Comparison of ENCODE assay signal across 8 mouse cellular contexts in the genomic region with DNA sequence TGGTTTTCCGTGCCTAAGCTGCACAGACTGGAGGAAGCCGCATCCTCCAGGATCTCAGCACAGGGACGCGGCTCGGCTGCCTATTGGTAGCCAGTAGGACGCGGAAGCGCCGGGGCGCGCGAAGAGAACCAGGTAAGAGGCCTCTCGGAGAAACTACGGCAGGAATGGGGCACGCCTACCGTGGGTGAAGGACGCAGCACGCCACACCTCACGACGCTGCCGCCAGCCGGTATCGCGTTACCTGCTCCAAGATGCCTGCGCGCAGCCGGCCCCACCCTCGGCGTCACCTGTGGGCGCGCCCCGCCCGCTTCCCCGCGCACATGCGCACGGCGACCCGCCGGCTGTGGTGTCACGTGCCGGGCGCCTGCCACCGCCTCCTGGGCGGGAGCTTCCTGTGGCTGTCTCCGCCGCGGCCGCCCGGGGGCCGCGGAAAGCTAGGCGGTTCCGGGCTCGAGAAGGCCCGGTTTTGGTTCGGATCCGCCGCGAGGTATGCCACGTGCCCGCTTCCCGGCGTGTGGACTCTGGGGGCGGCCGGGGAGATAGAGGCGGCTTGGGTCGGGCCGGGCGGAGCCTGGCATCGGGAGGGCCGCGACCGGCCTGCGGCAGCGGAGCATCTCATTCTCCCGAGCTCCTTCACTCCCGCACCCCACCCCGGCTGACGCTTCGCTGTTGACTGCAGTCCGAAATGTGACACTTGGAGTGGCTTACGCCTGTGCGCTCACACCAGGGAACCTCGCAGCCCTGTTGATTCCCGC. TPM values are rescaled to one million over a fixed set of nuclear protein-coding genes. Genes with fewer than 3 reads are reported as not detected.
DNase-seq lines count a peak whose midpoint lies in the region; ATAC-seq and TF ChIP-seq lines count a peak whose summit lies in the region.

A gene (plus strand): TSS at position 354 of the 755 bp plus-strand sequence.

- H3K4me1 ChIP-seq in G1E (ENCODE audit: insufficient read depth, low read depth, low read length): peaks cover 47% of the 10 kb centered on the region
- H3K4me1 ChIP-seq in forebrain, embryonic 16.5 days (replicated peaks; ENCODE audit: control insufficient read depth, insufficient read depth, low read length): peaks cover 16% of the 10 kb centered on the region
- peaks cover 19% of the 10 kb centered on the region for H3K4me1 ChIP-seq in lung, embryonic 15.5 days

- peaks cover 64% of the 10 kb centered on the region for H3K36me3 ChIP-seq in G1E (replicated peaks)
- 0 out of 2 replicates have a peak, but pooled peaks cover under 1% of the 10 kb centered on the region for H3K36me3 ChIP-seq in forebrain, embryonic 16.5 days (ENCODE audit: control insufficient read depth, insufficient read depth)
- peaks cover 7% of the 10 kb centered on the region; the same call in 1 of the 2 replicates for H3K36me3 ChIP-seq in lung, embryonic 15.5 days

- no peaks in the 10 kb centered on the region for H3K9me3 ChIP-seq in G1E (replicated peaks)
- no peaks in the 10 kb centered on the region for H3K9me3 ChIP-seq in forebrain, embryonic 16.5 days (ENCODE audit: control insufficient read depth, low read length)
- no peaks in the 10 kb centered on the region for H3K9me3 ChIP-seq in lung, embryonic 15.5 days

- peak; percentile 98 for DNase-seq in G1E (ENCODE audit: low spot score)
- peak; percentile 94 to 96 for DNase-seq in cerebellum, adult 18-20 months
- peak; percentile 85 to 89 for DNase-seq in heart, postnatal 36 days
- DNase-seq in layer of hippocampus, adult 8-10 months (ENCODE audit: low spot score in 2 of 2): peak; percentile 85 to 86
- peak; percentile 83 for DNase-seq in ovary, adult 18-20 months (ENCODE audit: low spot score)
- peak; percentile 93 for DNase-seq in thymus, postnatal 0 days (ENCODE audit: low spot score)

- peak within 1 kb of the TSS; percentile 94 for H3K27ac ChIP-seq in forebrain, embryonic 16.5 days (ENCODE audit: low read length)
- H3K27ac ChIP-seq in lung, embryonic 15.5 days: peak within 1 kb of the TSS; percentile 90

- no peak for TF ChIP-seq CTCF in G1E (IDR thresholded peaks at IDR 0.05; ENCODE audit: low read depth, low read length)

- peak within 1 kb of the TSS; percentile 94 for H3K9ac ChIP-seq in forebrain, embryonic 16.5 days (replicated peaks; ENCODE audit: low read depth, low read length)
- H3K9ac ChIP-seq in lung, embryonic 15.5 days: peak within 1 kb of the TSS; percentile 93

- H3K4me3 ChIP-seq in G1E (ENCODE audit: low read depth, low read length): peak within 1 kb of the TSS; percentile 73
- H3K4me3 ChIP-seq in forebrain, embryonic 16.5 days (replicated peaks; ENCODE audit: low read length): peak within 1 kb of the TSS; percentile 87
- peak within 1 kb of the TSS; percentile 88 for H3K4me3 ChIP-seq in lung, embryonic 15.5 days

- intact Hi-C loops in heart, postnatal 36 days (cut with DNase I): loop anchor here (2.0 to 5.0 kb wide), 2 partner anchors 41 to 292 kb away; a partner anchor contains a TSS

- no peaks in the 10 kb centered on the region for H3K27me3 ChIP-seq in G1E (ENCODE audit: insufficient read depth, low read length)
- H3K27me3 ChIP-seq in forebrain, embryonic 16.5 days (replicated peaks; ENCODE audit: control insufficient read depth, insufficient read depth, low read length): no peaks in the 10 kb centered on the region
- H3K27me3 ChIP-seq in lung, embryonic 15.5 days: no peaks in the 10 kb centered on the region

- H3K4me2 ChIP-seq in forebrain, embryonic 16.5 days (ENCODE audit: low read length): peak within 1 kb of the TSS; percentile 79
- peak within 1 kb of the TSS; percentile 84 for H3K4me2 ChIP-seq in lung, embryonic 15.5 days

- under 1% methylated on average over 83 of the region's 86 CpGs for WGBS in forebrain, embryonic 16.5 days
- WGBS in lung, embryonic 15.5 days: under 1% methylated on average over 86 of the region's 86 CpGs

- ATAC-seq in G1E (ENCODE audit: extremely low read depth, insufficient number of reproducible peaks, low FRiP score, poor library complexity, severe bottlenecking): peak; percentile 68
- ATAC-seq in forebrain, embryonic 16.5 days: peak; percentile 96
- peak; percentile 94 for ATAC-seq in lung, embryonic 15.5 days (ENCODE audit: borderline replicate concordance, extremely low read depth, low FRiP score, low TSS enrichment)

RNA-seq across cellular contexts. Expression of the gene that starts here (rescaled TPM):
- 35.0 and 45.7 TPM in 2 replicates for total RNA-seq in G1E (2014; fragmentation: Nextera tagmentation)
- 75.9 and 85.8 TPM in 2 replicates for total RNA-seq in G1E (2017)
- 73.5 and 80.8 TPM in 2 replicates for polyA plus RNA-seq in G1E (2012)
- polyA plus RNA-seq in forebrain, embryonic 16.5 days (2015; fragmentation: Nextera tagmentation; extraction: Ambion mirVana): 19.3 and 21.6 TPM in 2 replicates
- 10 to 100 TPM; 15.6 to 16.3 TPM for total RNA-seq in heart, postnatal 36 days (2021)
- total RNA-seq in layer of hippocampus, adult 8-10 months (2022): 10 to 100 TPM; 35.3 to 41.0 (median 38.2) TPM
- 31.1 and 32.2 TPM in 2 replicates for polyA plus RNA-seq in lung, embryonic 15.5 days (2015; fragmentation: Nextera tagmentation; extraction: Ambion mirVana)
- 38.5 and 42.5 TPM in 2 replicates for polyA plus RNA-seq in thymus, postnatal 0 days (2015; fragmentation: Nextera tagmentation; extraction: Ambion mirVana)

Comparison
In these comparisons a context has a peak if more than half of its experiments do, and no peak if none do; other contexts are left out.
1. Peak in every context shown above with its lines: DNase-seq, ATAC-seq, H3K4me3 ChIP-seq and H3K27ac ChIP-seq.